Mouse (Mus musculus) heart, embryonic 10.5 days (tissue): ENCODE data around the gene Nrxn1. TPM values are rescaled to one million over a fixed set of nuclear protein-coding genes. Genes with fewer than 3 reads are reported as not detected.
"Not testable (repeated sequence)": the region's sequence is repeated elsewhere in the genome, so short reads cannot be mapped to it uniquely, and the experiment has no call there.

ENCODE experiments used
- DNase-seq: peaks from one replicate; pipeline ENCODE4 v3.0.0-alpha.2; 2017; ENCODE audit warnings: low spot score
- H3K27ac ChIP-seq: fragments of 300-500 bp; sonication (generic); 2 replicates; pipeline ENCODE4 v1.5.1; 2016; ENCODE audit warnings: mild to moderate bottlenecking
- H3K27me3 ChIP-seq: fragments of 300-500 bp; sonication (generic); 2 replicates; pipeline ENCODE4 v1.6.1; 2016; ENCODE audit warnings: mild to moderate bottlenecking; ENCODE audit not compliant: poor library complexity, insufficient read depth, severe bottlenecking
- H3K36me3 ChIP-seq: fragments of 300-500 bp; sonication (generic); 2 replicates; pipeline ENCODE4 v1.6.1; 2016; ENCODE audit warnings: mild to moderate bottlenecking, moderate library complexity
- H3K4me1 ChIP-seq: fragments of 300-500 bp; sonication (generic); 2 replicates; pipeline ENCODE4 v1.6.1; 2016; ENCODE audit warnings: mild to moderate bottlenecking
- H3K4me3 ChIP-seq: fragments of 300-500 bp; sonication (generic); 2 replicates; pipeline ENCODE4 v1.5.1; 2016; ENCODE audit warnings: mild to moderate bottlenecking, moderate library complexity
- H3K9me3 ChIP-seq: fragments of 300-500 bp; sonication (generic); 2 replicates; pipeline ENCODE4 v1.6.1; 2016; ENCODE audit warnings: mild to moderate bottlenecking, moderate library complexity
- WGBS: fragments of 180-500 bp; shearing (Covaris S2); methylation state at CpG from one replicate; pipeline ENCODE4 v1.1.7; 2016; 5-methylcytosine and 5-hydroxymethylcytosine counted together
- polyA plus RNA-seq: library from polyadenylated mRNA; unstranded; fragments of >200 nt; fragmentation: Nextera tagmentation; extraction: Ambion mirVana; gene quantifications from 2 replicates; pipeline ENCODE4 v1.2.1, GENCODE M21; 2016

Nrxn1 gene
- polyA plus RNA-seq, 1 experiment from 2014 or later = 2.2 TPM

GRCm38 (mm10) chr17:90253451-90254131, 839.3 kb downstream of the Nrxn1 start:
- H3K4me1 ChIP-seq = no peaks in the 10 kb centered on the region
- H3K27me3 ChIP-seq = no peaks in the 10 kb centered on the region
- H3K9me3 ChIP-seq = no peaks in the 10 kb centered on the region
- no peak overlapping the region for H3K27ac ChIP-seq
- no peaks in the 10 kb centered on the region for H3K36me3 ChIP-seq
- H3K4me3 ChIP-seq = no peak overlapping the region
- DNase-seq = no peak
- WGBS = 44% methylated on average over 5 of the region's 5 CpGs

DNA sequence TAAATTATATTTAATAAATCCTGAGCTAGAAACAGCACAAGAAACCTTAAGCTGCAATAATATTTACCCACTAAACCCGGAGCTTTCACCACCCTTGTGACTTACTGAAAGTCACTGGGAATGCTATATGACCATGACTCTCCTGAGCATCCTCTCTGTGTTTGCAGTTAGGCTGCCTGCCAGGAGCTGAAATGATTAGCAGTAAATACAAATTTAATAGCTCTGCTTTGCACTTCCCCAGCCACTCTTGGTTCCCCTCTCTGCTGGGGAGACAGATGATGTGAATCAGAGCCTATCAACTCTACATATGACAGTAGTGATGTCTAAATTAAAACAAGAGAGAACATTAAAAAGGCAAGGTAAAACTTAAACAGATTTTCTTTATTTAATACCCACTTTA, 840.7 kb downstream of the Nrxn1 start:
- Histone ChIP-seq H3K27ac (no peak overlapping the region), H3K4me3 (no peak overlapping the region), H3K4me1 (no peaks in the 10 kb centered on the region), H3K9me3 (no peaks in the 10 kb centered on the region), H3K27me3 (no peaks in the 10 kb centered on the region), H3K36me3 (no peaks in the 10 kb centered on the region)
- DNase-seq = no peak
- 74% methylated on average over 1 of the region's 1 CpGs for WGBS

DNA sequence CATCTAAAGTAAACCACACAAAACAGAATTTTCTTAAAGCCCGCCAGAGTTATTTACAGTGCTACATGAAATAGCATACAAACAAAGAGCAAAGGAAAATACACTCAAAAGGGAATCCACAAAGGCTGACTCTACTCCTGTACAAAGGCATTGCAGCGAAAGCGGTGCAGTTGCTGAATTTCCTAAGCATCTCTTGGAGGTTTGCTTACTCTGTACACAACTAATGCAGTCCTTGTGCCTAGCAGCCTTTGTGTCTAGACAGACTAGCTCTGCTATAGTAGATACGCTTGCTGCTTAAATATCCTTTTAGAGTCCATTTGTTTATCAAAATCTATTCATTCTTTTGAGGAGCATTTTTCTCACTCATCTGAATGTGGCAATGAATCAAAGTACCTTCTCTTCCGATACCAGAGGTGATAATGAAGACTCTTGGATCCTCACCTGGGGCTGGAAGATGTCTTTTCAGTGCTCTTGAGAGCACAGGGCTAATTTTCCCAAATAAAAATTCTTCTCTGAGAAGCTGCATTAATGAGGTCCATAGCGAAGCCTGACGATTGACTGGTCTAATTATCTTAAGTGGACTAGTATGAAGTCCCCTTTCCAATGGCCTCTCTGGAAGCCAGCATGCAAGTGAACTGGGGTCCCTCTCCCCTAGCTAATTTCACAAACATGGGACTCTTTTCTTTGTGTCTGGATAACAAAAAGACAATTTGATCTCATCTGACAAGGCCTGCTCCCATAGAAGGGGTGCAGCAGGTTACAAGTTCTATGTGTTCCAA, 845.6 kb downstream of the Nrxn1 start:
- Histone ChIP-seq H3K27me3 (no peaks in the 10 kb centered on the region), H3K4me1 (no peaks in the 10 kb centered on the region), H3K4me3 (no peak overlapping the region), H3K27ac (no peak overlapping the region), H3K36me3 (no peaks in the 10 kb centered on the region), H3K9me3 (no peaks in the 10 kb centered on the region)
- DNase-seq = no peak
- 90% methylated on average over 7 of the region's 7 CpGs for WGBS

DNA sequence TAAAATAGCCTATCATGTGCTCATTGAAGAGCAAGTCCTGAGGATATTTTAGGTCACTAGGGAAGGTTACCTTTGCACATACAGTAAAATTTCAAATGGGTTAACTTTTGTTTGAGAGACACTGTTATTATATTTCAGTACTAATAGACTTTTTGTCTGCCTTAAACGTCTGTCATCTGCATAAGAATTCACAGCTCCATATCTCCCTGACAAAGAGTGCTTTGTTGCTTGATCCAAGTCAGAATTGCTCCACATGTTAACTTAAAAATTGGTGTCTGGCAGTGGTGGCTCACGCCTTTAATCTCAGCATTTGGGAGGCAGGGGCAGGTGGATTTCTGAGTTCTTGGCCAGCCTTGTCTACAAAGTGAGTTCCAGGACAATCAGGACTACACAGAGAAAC, 848.5 kb downstream of the Nrxn1 start:
- H3K9me3 ChIP-seq = no peaks in the 10 kb centered on the region
- H3K27ac ChIP-seq = no peak overlapping the region
- H3K36me3 ChIP-seq = no peaks in the 10 kb centered on the region
- DNase-seq = no peak
- no peaks in the 10 kb centered on the region for H3K27me3 ChIP-seq
- 58% methylated on average over 2 of the region's 2 CpGs for WGBS
- H3K4me3 ChIP-seq = no peak overlapping the region
- no peaks in the 10 kb centered on the region for H3K4me1 ChIP-seq

GRCm38 (mm10) chr17:90238964-90239363, 853.9 kb downstream of the Nrxn1 start:
- no peaks in the 10 kb centered on the region for H3K9me3 ChIP-seq
- no peak overlapping the region for H3K4me3 ChIP-seq
- 85% methylated on average over 3 of the region's 3 CpGs for WGBS
- no peak overlapping the region for H3K27ac ChIP-seq
- no peaks in the 10 kb centered on the region for H3K36me3 ChIP-seq
- no peaks in the 10 kb centered on the region for H3K4me1 ChIP-seq
- H3K27me3 ChIP-seq = no peaks in the 10 kb centered on the region
- DNase-seq = no peak

GRCm38 (mm10) chr17:90238517-90238916, 854.4 kb downstream of the Nrxn1 start:
- DNase-seq = no peak
- Histone ChIP-seq H3K36me3 (no peaks in the 10 kb centered on the region), H3K9me3 (no peaks in the 10 kb centered on the region), H3K27ac (no peak overlapping the region), H3K4me3 (no peak overlapping the region), H3K4me1 (no peaks in the 10 kb centered on the region), H3K27me3 (no peaks in the 10 kb centered on the region)
- WGBS = 94% methylated on average over 2 of the region's 2 CpGs

- H3K27me3 ChIP-seq, H3K4me3 ChIP-seq, H3K27ac ChIP-seq, DNase-seq, H3K4me1 ChIP-seq, H3K9me3 ChIP-seq, H3K36me3 ChIP-seq: not testable (repeated sequence)
- WGBS = 70% methylated on average over 1 of the region's 1 CpGs
Measured at GRCm38 (mm10) chr17:90235674-90236073, 857.2 kb downstream of the Nrxn1 start.

DNA sequence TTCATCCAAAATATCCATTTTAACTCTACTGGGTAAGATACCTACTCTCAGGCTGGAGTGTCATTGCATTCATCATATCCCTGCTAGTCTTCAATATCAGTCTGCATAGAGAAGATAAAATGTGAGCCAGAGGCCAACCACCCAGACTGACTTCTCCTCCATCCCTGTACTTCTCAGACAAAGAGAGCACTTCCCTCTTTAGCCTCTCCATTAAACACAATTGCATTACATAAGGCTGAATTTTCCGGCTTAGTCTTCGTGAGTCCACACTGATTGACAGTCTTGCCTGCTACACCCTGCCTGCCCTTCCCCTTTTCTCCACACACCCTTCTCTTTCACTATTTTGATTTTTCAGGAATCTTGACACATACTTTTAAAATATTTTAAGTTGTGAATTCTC, 858.1 kb downstream of the Nrxn1 start:
- no peak overlapping the region for H3K27ac ChIP-seq
- no peaks in the 10 kb centered on the region for H3K36me3 ChIP-seq
- no peaks in the 10 kb centered on the region for H3K9me3 ChIP-seq
- H3K4me3 ChIP-seq = no peak overlapping the region
- H3K4me1 ChIP-seq = no peaks in the 10 kb centered on the region
- no peak for DNase-seq
- no peaks in the 10 kb centered on the region for H3K27me3 ChIP-seq
- WGBS = 79% methylated on average over 2 of the region's 2 CpGs

GRCm38 (mm10) chr17:90208547-90208946, 884.3 kb downstream of the Nrxn1 start:
- Histone ChIP-seq H3K36me3 (no peaks in the 10 kb centered on the region), H3K27me3 (no peaks in the 10 kb centered on the region), H3K4me3 (no peak overlapping the region), H3K27ac (no peak overlapping the region), H3K4me1 (no peaks in the 10 kb centered on the region), H3K9me3 (no peaks in the 10 kb centered on the region)
- DNase-seq = no peak

DNA sequence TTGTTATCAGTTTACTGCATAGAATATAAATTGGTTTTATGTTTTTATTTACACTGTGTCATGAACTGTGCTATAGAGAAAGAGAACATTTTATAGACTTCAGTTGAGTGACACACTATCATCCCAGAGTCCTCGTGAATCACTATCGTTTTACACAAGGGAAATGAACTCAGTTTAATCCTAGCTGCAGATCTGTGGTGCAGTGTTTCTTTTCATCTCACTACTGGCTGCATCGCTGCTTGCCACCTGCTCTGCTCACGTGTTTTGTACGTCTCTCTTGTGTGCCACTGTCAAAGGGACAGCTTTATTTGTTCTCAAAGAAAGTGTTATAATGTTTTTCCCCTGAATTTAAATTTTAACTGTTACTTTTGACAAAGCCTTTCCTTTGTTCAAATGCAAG, 885.3 kb downstream of the Nrxn1 start:
- H3K9me3 ChIP-seq = no peaks in the 10 kb centered on the region
- no peak overlapping the region for H3K27ac ChIP-seq
- no peaks in the 10 kb centered on the region for H3K27me3 ChIP-seq
- no peaks in the 10 kb centered on the region for H3K36me3 ChIP-seq
- no peaks in the 10 kb centered on the region for H3K4me1 ChIP-seq
- H3K4me3 ChIP-seq = no peak overlapping the region
- no peak for DNase-seq
- WGBS = 75% methylated on average over 5 of the region's 5 CpGs

GRCm38 (mm10) chr17:90203993-90204392, 888.9 kb downstream of the Nrxn1 start:
- no peaks in the 10 kb centered on the region for H3K4me1 ChIP-seq
- DNase-seq = no peak

DNA sequence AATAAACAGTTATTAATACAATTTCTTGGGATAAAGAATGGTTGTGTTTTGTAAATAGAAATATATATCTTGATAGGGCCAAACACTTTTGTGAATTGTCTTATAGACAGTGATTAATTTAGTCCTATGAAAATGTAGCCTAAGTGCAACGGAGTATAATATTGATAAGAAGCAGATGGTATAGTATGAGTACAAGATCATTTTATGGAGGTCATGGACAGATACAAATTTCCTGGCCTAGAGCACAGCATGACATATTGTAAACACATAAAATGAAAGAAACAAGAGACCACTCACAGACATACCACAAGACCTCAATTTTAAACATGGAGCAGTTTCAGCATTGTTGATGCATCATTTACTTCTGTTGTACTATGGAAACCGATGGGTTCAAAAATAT, 890.1 kb downstream of the Nrxn1 start:
- DNase-seq = no peak
- no peaks in the 10 kb centered on the region for H3K4me1 ChIP-seq
- 88% methylated on average over 2 of the region's 2 CpGs for WGBS

More at GRCm38 (mm10) chr17:90203993-90204392, 888.9 kb downstream of the Nrxn1 start:
- H3K27ac ChIP-seq = no peak overlapping the region
- no peaks in the 10 kb centered on the region for H3K36me3 ChIP-seq
- no peaks in the 10 kb centered on the region for H3K27me3 ChIP-seq
- no peaks in the 10 kb centered on the region for H3K9me3 ChIP-seq
- H3K4me3 ChIP-seq = no peak overlapping the region

DNA sequence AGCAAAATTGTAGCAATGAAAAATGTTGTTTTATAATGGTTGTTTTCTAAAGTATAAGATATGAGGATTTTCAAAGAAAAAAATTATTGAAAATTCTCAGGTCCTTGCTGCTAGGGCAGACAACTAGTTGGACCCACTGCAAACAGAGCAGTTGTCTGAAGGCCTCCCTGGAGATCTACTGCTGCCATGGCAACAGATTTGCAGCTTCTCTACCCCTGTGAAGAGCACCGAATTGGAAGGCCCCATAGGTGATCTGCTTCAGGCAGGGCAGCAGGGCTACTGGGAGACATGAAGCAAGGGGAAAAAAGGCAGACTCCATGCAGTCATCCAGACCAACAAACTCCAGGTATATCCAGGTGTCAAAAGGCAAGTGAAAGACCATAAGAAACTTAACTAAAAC, 896.1 kb downstream of the Nrxn1 start:
- DNase-seq = no peak
- no peaks in the 10 kb centered on the region for H3K36me3 ChIP-seq
- no peaks in the 10 kb centered on the region for H3K4me1 ChIP-seq
- WGBS = 4% methylated on average over 1 of the region's 1 CpGs
- no peaks in the 10 kb centered on the region for H3K27me3 ChIP-seq
- no peak overlapping the region for H3K27ac ChIP-seq
- no peaks in the 10 kb centered on the region for H3K9me3 ChIP-seq
- no peak overlapping the region for H3K4me3 ChIP-seq

More for the DNA sequence above, 890.1 kb downstream of the Nrxn1 start:
- H3K27ac ChIP-seq = no peak overlapping the region
- no peak overlapping the region for H3K4me3 ChIP-seq
- no peaks in the 10 kb centered on the region for H3K27me3 ChIP-seq
- H3K36me3 ChIP-seq = no peaks in the 10 kb centered on the region
- no peaks in the 10 kb centered on the region for H3K9me3 ChIP-seq
